Mouse (Mus musculus) thymus, adult 2 months (tissue): ENCODE results near the gene Sdr39u1. TPM values are rescaled to one million over a fixed set of nuclear protein-coding genes. Genes with fewer than 3 reads are reported as not detected.

Experiments used
- DNase-seq: peaks from one replicate; pipeline ENCODE4 v3.0.0; 2021
- H3K27ac ChIP-seq: fragments of 200-500 bp; 2 replicates; pipeline ENCODE4 v1.5.1; 2012; ENCODE audit warnings: low read length, control low read depth; ENCODE audit not compliant: control insufficient read depth, insufficient read depth
- H3K27me3 ChIP-seq: fragments of 200-500 bp; 2 replicates; pipeline ENCODE4 v1.6.1; 2012; ENCODE audit warnings: mild to moderate bottlenecking, low read length, moderate library complexity, mixed read lengths; ENCODE audit not compliant: control insufficient read depth, insufficient read depth
- H3K36me3 ChIP-seq: fragments of 200-500 bp; 2 replicates; pipeline ENCODE4 v1.6.1; 2012; ENCODE audit warnings: mild to moderate bottlenecking, low read length, moderate library complexity; ENCODE audit not compliant: control insufficient read depth, insufficient read depth
- H3K4me1 ChIP-seq: fragments of 200-500 bp; replicated peaks from 2 replicates; pipeline ENCODE4 v1.6.1; 2012; ENCODE audit warnings: low read length; ENCODE audit not compliant: control insufficient read depth, insufficient read depth
- H3K4me3 ChIP-seq: fragments of 200-500 bp; 2 replicates; pipeline ENCODE4 v1.5.1; 2012; ENCODE audit warnings: mild to moderate bottlenecking, low read length, control low read depth, moderate library complexity; ENCODE audit not compliant: control insufficient read depth, insufficient read depth
- CTCF ChIP-seq: fragments of 200-500 bp; IDR thresholded peaks from 2 replicates; pipeline ENCODE4 v1.5.1; 2012; ENCODE audit warnings: mild to moderate bottlenecking, control low read depth, low read length, moderate library complexity, borderline replicate concordance; ENCODE audit not compliant: control insufficient read depth, poor library complexity, insufficient read depth; ENCODE audit errors: extremely low read depth
- POLR2A ChIP-seq: fragments of 200-500 bp; IDR thresholded peaks from 2 replicates; pipeline ENCODE4 v1.6.1; 2012; ENCODE audit warnings: mild to moderate bottlenecking, low read length, control low read depth, moderate library complexity; ENCODE audit not compliant: control insufficient read depth, poor library complexity, insufficient read depth; ENCODE audit errors: extremely low read depth
- WGBS: fragments of 180-500 bp; shearing (Covaris S2); methylation state at CpG from one replicate; pipeline ENCODE4 v1.1.7; 2018; 5-methylcytosine and 5-hydroxymethylcytosine counted together
- polyA plus RNA-seq: library from polyadenylated mRNA; depleted of rRNA; stranded (reverse); fragments of >200 nt; gene quantifications from 2 replicates; pipeline ENCODE4 v1.2.3, GENCODE M21; 2012; rRNA removed

The Sdr39u1 gene
- polyA plus RNA-seq: 50.2 and 54.8 TPM in 2 replicates

DNA sequence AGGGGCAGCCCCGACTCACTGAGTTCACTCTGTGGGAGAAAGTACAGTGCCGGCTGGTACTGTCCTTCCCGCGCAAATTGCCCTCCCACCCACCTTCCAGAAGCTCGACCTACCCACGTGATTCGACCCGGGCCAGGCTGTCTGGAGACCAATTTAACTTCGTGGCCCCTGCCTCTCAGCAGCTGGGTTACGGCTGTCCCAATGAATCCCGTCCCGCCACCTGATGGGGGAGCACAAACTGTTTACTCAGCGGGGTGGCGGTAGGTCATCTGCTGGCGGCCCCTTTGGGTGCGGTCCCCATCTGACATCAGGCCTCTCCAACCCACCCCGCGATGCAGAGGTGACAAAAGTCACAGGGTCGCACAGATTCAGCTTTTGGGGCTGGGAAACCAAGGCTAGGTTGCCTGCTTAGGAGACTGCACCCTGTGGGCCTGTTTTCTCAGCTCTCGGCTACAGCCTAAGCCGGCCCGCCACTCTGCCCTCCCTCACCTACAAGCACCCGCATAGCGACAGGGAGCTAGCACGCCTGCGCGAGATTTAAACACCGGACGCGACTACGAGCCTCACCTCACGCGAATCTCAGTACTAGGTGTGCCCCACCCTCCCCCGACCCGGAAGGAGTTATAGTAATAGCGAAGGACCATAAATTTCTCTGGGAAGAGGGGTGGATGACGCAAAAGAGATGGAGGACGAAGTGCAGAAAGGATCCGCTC is at the start of gene Sdr39u1:
Gene Sdr39u1, minus strand, starts transcription at position 593 of the 713 bp plus-strand sequence.
- Histone ChIP-seq H3K4me3 (peak within 1 kb of the TSS; percentile 69), H3K36me3 (peaks cover 17% of the 10 kb centered on the region), H3K4me1 (peaks cover 12% of the 10 kb centered on the region), H3K27me3 (no peaks in the 10 kb centered on the region), H3K27ac (peak within 1 kb of the TSS; percentile 19)
- TF ChIP-seq CTCF (no peak), POLR2A (peak; percentile 60; the same call in 1 of the 2 replicates)
- under 1% methylated on average over 39 of the region's 39 CpGs for WGBS
- peak; percentile 87 for DNase-seq

DNA sequence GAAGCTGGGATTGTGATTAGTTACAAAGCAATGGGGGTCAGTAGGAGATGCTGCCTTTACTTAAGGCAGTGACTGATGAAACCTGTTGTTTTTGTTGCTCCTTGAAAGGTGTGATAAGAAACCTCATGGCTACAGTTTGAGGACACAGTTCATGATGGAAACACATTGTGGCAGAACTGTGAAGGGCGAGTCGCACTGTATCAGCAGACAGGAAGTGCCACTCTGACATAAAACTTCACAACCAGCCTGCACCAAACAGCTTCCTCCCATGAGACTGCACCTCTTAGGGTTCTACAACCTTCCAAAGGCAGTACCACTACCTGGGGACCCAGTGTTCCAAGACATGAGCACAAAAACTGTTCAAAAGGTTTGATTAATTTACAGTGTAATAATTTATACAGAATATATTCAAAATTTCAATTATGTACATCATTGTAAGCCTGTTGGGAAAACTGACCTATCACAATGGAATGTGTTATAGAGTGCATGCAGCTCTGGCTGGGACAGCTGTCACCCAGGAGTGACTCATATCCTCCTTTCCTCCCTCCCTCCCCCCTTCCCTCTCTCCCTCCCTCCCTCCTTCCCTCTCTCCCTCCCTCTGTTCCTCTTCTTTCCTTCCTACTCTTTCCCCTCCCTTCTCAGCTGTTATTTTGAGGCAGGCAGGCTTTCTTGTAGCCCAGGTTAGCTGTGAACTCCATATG is 46.3 kb upstream of the Sdr39u1 start:
- no peak overlapping the region for H3K27ac ChIP-seq
- DNase-seq: no peak
- no peak overlapping the region for H3K4me3 ChIP-seq
- WGBS: 20% methylated on average over 2 of the region's 2 CpGs
- H3K27me3 ChIP-seq: no peaks in the 10 kb centered on the region
- TF ChIP-seq POLR2A: no peak
- no peak for TF ChIP-seq CTCF
- no peaks in the 10 kb centered on the region for H3K4me1 ChIP-seq
- no peaks in the 10 kb centered on the region for H3K36me3 ChIP-seq

DNA sequence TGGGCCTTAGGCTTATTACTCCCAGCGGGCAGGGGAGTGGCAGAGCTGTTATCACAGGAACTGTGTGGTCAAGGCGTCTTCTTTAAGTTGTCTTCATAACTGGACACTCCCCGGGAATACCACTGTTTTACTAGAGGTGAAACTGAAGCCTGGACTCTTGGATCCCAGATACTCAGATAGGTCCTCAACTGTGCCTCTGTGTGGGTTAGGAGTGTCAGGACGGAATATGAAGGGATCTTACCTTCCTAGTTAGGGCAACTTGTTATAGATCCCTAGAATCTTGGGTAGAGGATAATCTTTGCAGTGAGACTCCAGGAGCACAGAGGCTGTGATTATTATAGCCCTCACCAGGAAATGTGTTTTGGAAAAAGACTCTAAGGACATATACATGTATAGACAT is 44.5 kb upstream of the Sdr39u1 start, which contains the start of gene Cma1:
Gene Cma1, minus strand, starts transcription at position 101 of the 400 bp plus-strand sequence.
- no peaks in the 10 kb centered on the region for H3K36me3 ChIP-seq
- H3K27me3 ChIP-seq: no peaks in the 10 kb centered on the region
- no peaks in the 10 kb centered on the region for H3K4me1 ChIP-seq
- H3K27ac ChIP-seq: no peak within 1 kb of the TSS
- TF ChIP-seq POLR2A (no peak), CTCF (no peak)
- WGBS: 96% methylated on average over 4 of the region's 4 CpGs
- no peak within 1 kb of the TSS for H3K4me3 ChIP-seq
- no peak for DNase-seq

DNA sequence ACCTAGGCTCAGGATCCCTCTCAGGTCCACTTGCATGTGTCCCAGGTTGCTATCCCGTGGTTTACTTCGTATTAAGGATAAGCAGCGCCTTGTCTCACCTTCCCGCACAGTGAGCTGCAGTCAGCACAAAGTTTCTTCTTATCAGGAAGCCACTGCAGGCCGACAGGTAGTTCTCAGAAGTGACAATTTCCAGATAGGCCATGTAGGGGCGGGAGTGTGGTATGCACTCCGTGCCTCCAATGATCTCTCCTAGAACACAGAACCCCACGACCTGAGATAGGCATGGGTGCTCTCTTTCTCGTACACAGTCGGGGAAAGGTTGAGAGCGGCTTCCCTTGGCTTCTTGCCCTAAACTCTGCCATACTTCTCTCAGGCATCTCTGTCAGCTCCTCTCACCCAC is 43.5 kb upstream of the Sdr39u1 start:
- TF ChIP-seq CTCF (no peak), POLR2A (no peak)
- H3K27ac ChIP-seq: no peak overlapping the region
- no peak overlapping the region for H3K4me3 ChIP-seq
- no peaks in the 10 kb centered on the region for H3K36me3 ChIP-seq
- no peaks in the 10 kb centered on the region for H3K27me3 ChIP-seq
- no peaks in the 10 kb centered on the region for H3K4me1 ChIP-seq
- DNase-seq: no peak
- WGBS: 93% methylated on average over 11 of the region's 11 CpGs

DNA sequence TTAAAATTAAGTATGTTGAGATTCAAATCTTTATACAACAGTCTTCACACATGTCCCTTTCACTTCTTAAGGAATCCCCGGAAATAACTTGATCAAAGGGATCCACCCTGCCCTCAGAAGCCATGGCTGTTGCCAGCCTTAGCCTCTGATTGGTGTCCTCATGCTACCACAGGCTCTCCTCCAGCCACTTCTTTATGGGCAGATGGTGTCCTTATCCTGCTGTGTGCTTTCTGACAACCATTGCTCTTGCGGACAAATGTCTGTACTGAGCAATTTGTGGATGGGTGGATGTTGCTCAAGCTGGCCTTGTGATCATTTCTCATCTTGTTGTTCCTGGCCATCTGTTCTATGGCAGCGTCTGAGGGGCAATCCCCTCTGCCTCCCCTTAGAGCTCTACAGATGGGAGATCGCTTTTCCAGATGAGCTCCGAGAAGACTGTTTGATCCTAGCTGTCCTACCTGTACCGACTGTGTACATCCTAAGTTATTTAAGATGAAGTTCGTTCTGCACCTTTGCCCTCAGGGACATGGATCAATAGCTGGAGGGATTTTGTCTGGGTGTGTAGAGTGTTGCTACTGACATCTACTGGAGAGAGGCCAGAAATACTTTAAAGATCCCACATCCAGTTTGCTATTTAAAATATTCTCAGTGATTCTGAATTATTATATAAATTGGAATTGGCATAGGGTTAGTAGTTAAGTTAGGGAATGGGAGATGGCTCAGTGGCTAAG is 40.1 kb upstream of the Sdr39u1 start:
- H3K36me3 ChIP-seq: no peaks in the 10 kb centered on the region
- H3K27me3 ChIP-seq: no peaks in the 10 kb centered on the region
- no peak for TF ChIP-seq CTCF
- TF ChIP-seq POLR2A: no peak
- H3K27ac ChIP-seq: no peak overlapping the region
- H3K4me1 ChIP-seq: no peaks in the 10 kb centered on the region
- H3K4me3 ChIP-seq: no peak overlapping the region
- no peak for DNase-seq
- WGBS: 59% methylated on average over 7 of the region's 7 CpGs

DNA sequence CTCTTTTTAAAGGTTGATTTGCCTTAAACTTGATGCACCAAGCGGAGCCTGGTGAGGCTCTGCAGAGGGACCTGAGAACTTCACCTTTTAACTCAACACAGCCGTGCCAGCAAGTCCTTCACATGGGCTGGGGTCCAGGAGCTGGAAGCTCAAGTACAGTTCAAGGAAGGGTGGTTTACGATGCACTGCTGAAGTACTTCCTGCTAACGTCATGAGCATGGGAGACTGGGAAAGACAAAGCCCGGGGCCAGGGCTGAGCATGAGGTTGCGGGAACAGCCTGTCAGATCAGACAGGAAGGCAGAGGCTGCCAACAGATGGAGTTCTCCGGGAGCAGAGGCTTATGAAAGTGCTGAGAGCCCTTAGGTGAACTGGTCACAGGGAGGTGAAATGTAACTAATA is 33.5 kb upstream of the Sdr39u1 start:
- Histone ChIP-seq H3K36me3 (no peaks in the 10 kb centered on the region), H3K27me3 (no peaks in the 10 kb centered on the region), H3K4me3 (no peak overlapping the region), H3K4me1 (no peaks in the 10 kb centered on the region), H3K27ac (no peak overlapping the region)
- TF ChIP-seq POLR2A: no peak
- TF ChIP-seq CTCF: no peak
- 48% methylated on average over 7 of the region's 7 CpGs for WGBS
- DNase-seq: no peak
